Mouse (Mus musculus): ENCODE measurements around the gene Dzip3.
A peak's percentile ranks its signal among the peaks of the same experiment; 100 is the strongest.

Gene Dzip3

GRCm38 (mm10) chr16:48993559-48994342 lies at the start of gene Dzip3, which contains the start of gene Cip2a:
TSS of gene Dzip3 (minus strand) at chr16:48994165.
TSS of gene Cip2a (plus strand) at chr16:48994185.
- DNase-seq (ENCODE audit: low read depth, low spot score), result peak; percentile 96

- no peak for DNase-seq (ENCODE audit: low read depth, low spot score)
Observed at GRCm38 (mm10) chr16:49040554-49041221, 46.7 kb upstream of the Dzip3 start.

GRCm38 (mm10) chr16:49037771-49038170 lies 43.8 kb upstream of the Dzip3 start:
- no peak for DNase-seq (ENCODE audit: low read depth, low spot score)

- DNase-seq (ENCODE audit: low read depth, low spot score), result no peak
Observed at GRCm38 (mm10) chr16:49035852-49036251, 41.9 kb upstream of the Dzip3 start.

- DNase-seq (ENCODE audit: low read depth, low spot score), result peak; percentile 32
Observed at GRCm38 (mm10) chr16:49016620-49017332, 22.8 kb upstream of the Dzip3 start.

- DNase-seq (ENCODE audit: low read depth, low spot score), result no peak
Observed at GRCm38 (mm10) chr16:49004151-49004550, 10.2 kb upstream of the Dzip3 start.

- no peak for DNase-seq (ENCODE audit: low read depth, low spot score)
Observed at GRCm38 (mm10) chr16:48994343-48994693, 353 bp upstream of the Dzip3 start.

- no peak for DNase-seq (ENCODE audit: low read depth, low spot score)
Observed at GRCm38 (mm10) chr16:48993231-48993558, 770 bp downstream of the Dzip3 start.

- no peak for DNase-seq (ENCODE audit: low read depth, low spot score)
Observed at GRCm38 (mm10) chr16:48992437-48993230, 1.3 kb downstream of the Dzip3 start.

GRCm38 (mm10) chr16:48989700-48990099 lies 4.3 kb downstream of the Dzip3 start:
- no peak for DNase-seq (ENCODE audit: low read depth, low spot score)

GRCm38 (mm10) chr16:48985034-48985627 lies 8.8 kb downstream of the Dzip3 start:
- no peak for DNase-seq (ENCODE audit: low read depth, low spot score)

GRCm38 (mm10) chr16:48979965-48980364 lies 14.0 kb downstream of the Dzip3 start:
- DNase-seq (ENCODE audit: low read depth, low spot score), result no peak

GRCm38 (mm10) chr16:48973548-48973947 lies 20.4 kb downstream of the Dzip3 start:
- peak; percentile 44 for DNase-seq (ENCODE audit: low read depth, low spot score)

- DNase-seq (ENCODE audit: low read depth, low spot score), result no peak
Observed at GRCm38 (mm10) chr16:48972996-48973395, 21.0 kb downstream of the Dzip3 start.

- DNase-seq (ENCODE audit: low read depth, low spot score), result peak; percentile 4
Observed at GRCm38 (mm10) chr16:48941805-48942204, 52.2 kb downstream of the Dzip3 start.

- DNase-seq (ENCODE audit: low read depth, low spot score), result no peak
Observed at GRCm38 (mm10) chr16:48923724-48924123, 70.2 kb downstream of the Dzip3 start.

GRCm38 (mm10) chr16:48913206-48913605 lies 80.8 kb downstream of the Dzip3 start:
- no peak for DNase-seq (ENCODE audit: low read depth, low spot score)

- no peak for DNase-seq (ENCODE audit: low read depth, low spot score)
Observed at GRCm38 (mm10) chr16:48911184-48911583, 82.8 kb downstream of the Dzip3 start.

GRCm38 (mm10) chr16:48899868-48900267 lies 94.1 kb downstream of the Dzip3 start:
- DNase-seq (ENCODE audit: low read depth, low spot score), result no peak

GRCm38 (mm10) chr16:48890733-48891132 lies 103.2 kb downstream of the Dzip3 start:
- no peak for DNase-seq (ENCODE audit: low read depth, low spot score)
